Mouse (Mus musculus) myocyte (in vitro differentiated cells): ENCODE data around the gene Mfap5. TPM values are rescaled to one million over a fixed set of nuclear protein-coding genes. Genes with fewer than 3 reads are reported as not detected.
"Not testable (repeated sequence)": the region's sequence is repeated elsewhere in the genome, so short reads cannot be mapped to it uniquely, and the experiment has no call there.

Experiments used
- H3K27me3 ChIP-seq: one replicate; pipeline ENCODE4 v1.6.1; 2011; ENCODE audit not compliant: control insufficient read depth, insufficient read depth, insufficient read length
- H3K36me3 ChIP-seq: one replicate; pipeline ENCODE4 v1.6.1; 2011; ENCODE audit not compliant: control insufficient read depth, insufficient read depth
- H3K4me2 ChIP-seq: one replicate; pipeline ENCODE4 v1.6.1; 2011; ENCODE audit warnings: low read depth, control low read depth
- H3K4me3 ChIP-seq: one replicate; pipeline ENCODE4 v1.5.1; 2011; ENCODE audit warnings: mild to moderate bottlenecking, control low read depth, moderate library complexity
- H3K79me2 ChIP-seq: one replicate; pipeline ENCODE4 v1.6.1; 2011; ENCODE audit not compliant: control insufficient read depth, insufficient read depth
- H3ac ChIP-seq: one replicate; pipeline ENCODE4 v1.6.1; 2011; ENCODE audit not compliant: control insufficient read depth, insufficient read length
- CEBPB ChIP-seq: IDR thresholded peaks from 2 replicates; pipeline ENCODE4 v1.6.1; 2011; ENCODE audit warnings: mild to moderate bottlenecking, moderate library complexity; ENCODE audit not compliant: poor library complexity, insufficient read depth, severe bottlenecking
- E2F4 ChIP-seq: IDR thresholded peaks from one replicate; pipeline ENCODE4 v1.6.1; 2011; ENCODE audit warnings: mild to moderate bottlenecking, control low read depth, moderate library complexity; ENCODE audit not compliant: insufficient read depth
- MAX ChIP-seq: IDR thresholded peaks from one replicate; pipeline ENCODE4 v1.6.1; 2011; ENCODE audit warnings: low read depth, mild to moderate bottlenecking, control low read depth
- MYOD1 ChIP-seq, 3 experiments: IDR thresholded peaks; one replicate each; pipeline ENCODE4 v1.6.1; 2011; ENCODE audit warnings: control low read depth in 2 of 3, low read depth in 2 of 3, mild to moderate bottlenecking in 2 of 3, moderate library complexity in 1 of 3; ENCODE audit not compliant: insufficient read length in 2 of 3, control insufficient read depth in 1 of 3
- MYOG ChIP-seq, 3 experiments: IDR thresholded peaks; one replicate each; pipeline ENCODE4 v1.6.1; 2011; ENCODE audit warnings: control low read depth in 2 of 3, low read depth in 2 of 3, mild to moderate bottlenecking in 2 of 3; ENCODE audit not compliant: insufficient read length in 2 of 3, control insufficient read depth in 1 of 3, insufficient read depth in 1 of 3
- POLR2A ChIP-seq: IDR thresholded peaks from one replicate; pipeline ENCODE4 v1.6.1; 2011; ENCODE audit warnings: low read depth, mild to moderate bottlenecking, control low read depth, moderate library complexity; ENCODE audit not compliant: insufficient read length
- POLR2AphosphoS2 ChIP-seq: IDR thresholded peaks from one replicate; pipeline ENCODE4 v1.6.1; 2011; ENCODE audit warnings: low read depth, control low read depth; ENCODE audit not compliant: insufficient read length
- REST ChIP-seq: IDR thresholded peaks from one replicate; pipeline ENCODE4 v1.6.1; 2011; ENCODE audit warnings: mild to moderate bottlenecking, control low read depth, moderate library complexity; ENCODE audit not compliant: insufficient read depth, insufficient read length
- SRF ChIP-seq: IDR thresholded peaks from one replicate; pipeline ENCODE4 v1.6.1; 2011; ENCODE audit warnings: low read depth; ENCODE audit not compliant: control insufficient read depth, insufficient read length
- TCF12 ChIP-seq: IDR thresholded peaks from one replicate; pipeline ENCODE4 v1.6.1; 2011; ENCODE audit warnings: mild to moderate bottlenecking, control low read depth; ENCODE audit not compliant: poor library complexity, insufficient read depth, severe bottlenecking
- TCF3 ChIP-seq: IDR thresholded peaks from one replicate; pipeline ENCODE4 v1.6.1; 2011; ENCODE audit warnings: low read depth, control low read depth; ENCODE audit not compliant: insufficient read length
- USF1 ChIP-seq: IDR thresholded peaks from one replicate; pipeline ENCODE4 v1.6.1; 2011; ENCODE audit warnings: low read depth, mild to moderate bottlenecking, control low read depth, moderate library complexity
- polyA plus RNA-seq: library from polyadenylated mRNA; unstranded; fragments of >200 nt; fragmentation: generic; extraction: Trizol; gene quantifications from one replicate; pipeline ENCODE4 v1.2.1, GENCODE M21; 2012; ENCODE audit warnings: missing spikeins

Gene Mfap5
- 0.98 TPM for polyA plus RNA-seq

DNA sequence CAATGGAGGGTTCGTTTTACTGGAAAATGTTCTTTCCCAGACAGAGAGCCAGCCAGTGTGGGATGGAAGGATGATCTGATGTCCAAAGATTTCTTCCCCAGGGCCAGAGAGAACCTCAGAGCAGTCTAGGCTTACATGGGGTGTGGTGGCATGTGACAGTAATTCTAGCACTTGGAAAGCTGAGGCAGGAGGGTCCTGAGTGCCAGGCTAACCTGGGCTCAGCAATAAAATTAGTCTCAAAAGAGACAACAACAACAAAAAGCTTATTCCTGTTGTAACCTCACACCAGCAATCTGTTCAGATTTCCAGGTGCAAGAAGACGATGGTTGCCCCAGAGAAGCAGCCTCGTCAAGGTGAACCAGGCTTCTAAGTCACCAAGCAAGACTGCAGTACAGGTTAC is at the start of gene Mfap5:
Gene Mfap5, plus strand, starts transcription at position 301 of the 400 bp plus-strand sequence.
- H3ac ChIP-seq: no peak within 1 kb of the TSS
- H3K36me3 ChIP-seq: no peaks in the 10 kb centered on the region
- no peaks in the 10 kb centered on the region for H3K79me2 ChIP-seq
- no peaks in the 10 kb centered on the region for H3K27me3 ChIP-seq
- no peak for TF ChIP-seq CEBPB
- no peak for TF ChIP-seq USF1
- no peak for TF ChIP-seq TCF12
- no peak for TF ChIP-seq POLR2A
- no peak for TF ChIP-seq E2F4
- TF ChIP-seq SRF: no peak
- no peak for TF ChIP-seq TCF3
- TF ChIP-seq MAX: no peak
- TF ChIP-seq MYOD1 (IDR thresholded peaks at IDR 0.05; ENCODE audit: control insufficient read depth in 1 of 3, insufficient read length in 2 of 3, low read depth in 2 of 3): no peak
- no peak for TF ChIP-seq MYOG (IDR thresholded peaks at IDR 0.05; ENCODE audit: control insufficient read depth in 1 of 3, insufficient read depth in 1 of 3, insufficient read length in 2 of 3, low read depth in 2 of 3)
- no peak within 1 kb of the TSS for H3K4me3 ChIP-seq
- no peak within 1 kb of the TSS for H3K4me2 ChIP-seq

GRCm38 (mm10) chr6:122458946-122459693 is 46.5 kb upstream of the Mfap5 start:
- Histone ChIP-seq H3K79me2 (no peaks in the 10 kb centered on the region), H3ac (no peak overlapping the region), H3K27me3 (no peaks in the 10 kb centered on the region), H3K4me3 (no peak overlapping the region), H3K4me2 (no peak overlapping the region), H3K36me3 (no peaks in the 10 kb centered on the region)
- TF ChIP-seq CEBPB (no peak), TCF3 (no peak), MYOG (IDR thresholded peaks at IDR 0.05; ENCODE audit: control insufficient read depth in 1 of 3, insufficient read depth in 1 of 3, insufficient read length in 2 of 3, low read depth in 2 of 3) (no peak), E2F4 (no peak), POLR2AphosphoS2 (no peak), POLR2A (no peak)

DNA sequence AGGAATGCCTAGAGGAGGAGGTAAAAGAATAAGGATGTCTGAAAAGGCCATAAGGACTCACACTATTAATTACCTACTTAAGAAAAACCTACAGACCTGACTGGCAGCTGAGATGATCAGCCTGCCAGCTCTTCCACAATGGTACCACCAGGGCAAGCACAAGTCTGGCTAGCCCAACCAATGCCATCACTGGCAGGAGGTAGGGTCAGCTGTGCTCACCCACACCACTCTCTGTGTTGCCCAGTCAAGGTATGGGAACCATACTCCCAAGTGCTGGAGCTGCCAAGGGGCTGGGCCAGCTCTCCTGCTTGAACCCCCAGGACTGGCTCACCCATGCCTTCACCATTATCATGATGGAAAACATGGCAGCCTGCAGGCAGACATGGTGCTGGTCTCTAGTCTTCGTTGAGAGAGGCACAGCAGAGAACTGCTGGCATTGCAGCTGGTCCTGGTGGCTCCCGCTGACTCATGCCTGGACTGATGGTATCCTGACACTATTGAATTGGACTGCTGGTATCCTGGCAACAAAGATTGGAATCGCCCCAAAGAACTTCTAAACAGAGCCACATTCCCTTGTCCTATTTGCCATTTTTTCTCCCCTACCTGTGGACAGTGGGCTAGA is 39.4 kb upstream of the Mfap5 start:
- no peaks in the 10 kb centered on the region for H3K27me3 ChIP-seq
- no peak overlapping the region for H3K4me2 ChIP-seq
- no peaks in the 10 kb centered on the region for H3K36me3 ChIP-seq
- no peaks in the 10 kb centered on the region for H3K79me2 ChIP-seq
- no peak overlapping the region for H3K4me3 ChIP-seq
- TF ChIP-seq POLR2AphosphoS2: no peak
- no peak for TF ChIP-seq SRF
- no peak for TF ChIP-seq REST
- TF ChIP-seq USF1: no peak
- TF ChIP-seq TCF12: no peak
- TF ChIP-seq MYOG (IDR thresholded peaks at IDR 0.05; ENCODE audit: control insufficient read depth in 1 of 3, insufficient read depth in 1 of 3, insufficient read length in 2 of 3, low read depth in 2 of 3): no peak
- H3ac ChIP-seq: no peak overlapping the region

DNA sequence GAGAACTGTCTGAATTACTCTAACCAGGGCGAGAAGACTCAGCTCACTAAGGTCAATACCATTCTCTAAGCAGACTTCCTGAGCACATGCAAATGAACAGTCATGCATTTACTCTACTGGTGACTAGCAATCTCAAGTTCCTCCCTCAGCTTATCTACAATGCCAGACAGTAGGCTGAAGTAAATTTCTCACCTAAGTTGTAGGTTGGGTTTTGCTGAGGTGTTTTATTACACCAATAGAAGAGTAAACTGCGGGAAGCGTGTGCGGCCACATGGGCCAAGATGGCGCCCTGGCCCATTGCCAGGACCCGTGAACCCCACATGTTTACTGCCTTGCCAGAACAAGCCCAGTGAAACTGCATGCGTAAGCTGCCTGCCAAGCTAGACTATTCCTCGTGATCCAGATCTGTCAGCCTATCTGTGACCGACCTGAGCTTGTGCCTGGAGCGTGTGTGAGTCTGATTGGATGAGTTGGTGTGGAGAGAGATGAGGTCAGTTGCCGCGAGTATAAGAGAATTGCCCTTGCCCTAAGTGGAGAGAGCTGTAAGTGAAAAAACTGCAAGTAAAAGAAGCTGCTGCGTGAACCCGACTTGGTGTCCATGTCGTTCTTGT is 36.5 kb upstream of the Mfap5 start:
- TF ChIP-seq CEBPB: no peak
- H3ac ChIP-seq: no peak overlapping the region
- H3K4me3 ChIP-seq: no peak overlapping the region
- H3K4me2 ChIP-seq: no peak overlapping the region
- no peaks in the 10 kb centered on the region for H3K36me3 ChIP-seq
- H3K79me2 ChIP-seq: no peaks in the 10 kb centered on the region
- no peaks in the 10 kb centered on the region for H3K27me3 ChIP-seq

DNA sequence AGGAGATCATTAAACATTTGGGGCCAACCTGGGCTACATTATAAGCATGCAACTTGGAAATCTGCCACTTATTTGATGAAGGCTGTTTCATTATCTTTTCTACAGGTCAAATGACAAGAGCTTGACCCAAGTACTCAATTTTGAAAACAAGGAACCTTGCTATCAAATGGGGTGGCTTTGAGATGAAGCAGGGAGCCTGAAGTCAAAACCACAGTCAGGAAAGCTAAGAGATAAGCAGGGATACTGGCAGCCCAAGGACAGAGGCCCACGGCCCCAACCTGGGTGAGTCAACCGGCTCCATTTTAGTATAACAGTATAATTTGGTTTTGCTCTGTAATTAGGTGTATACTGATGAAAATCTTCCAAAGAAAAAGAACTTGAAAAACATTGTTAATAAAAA is 35.4 kb upstream of the Mfap5 start:
- Histone ChIP-seq H3K4me3 (no peak overlapping the region), H3K79me2 (no peaks in the 10 kb centered on the region), H3ac (no peak overlapping the region), H3K27me3 (no peaks in the 10 kb centered on the region), H3K36me3 (no peaks in the 10 kb centered on the region), H3K4me2 (no peak overlapping the region)
- TF ChIP-seq E2F4 (no peak), MYOG (IDR thresholded peaks at IDR 0.05; ENCODE audit: control insufficient read depth in 1 of 3, insufficient read depth in 1 of 3, insufficient read length in 2 of 3, low read depth in 2 of 3) (no peak), TCF3 (no peak), MAX (no peak), MYOD1 (IDR thresholded peaks at IDR 0.05; ENCODE audit: control insufficient read depth in 1 of 3, insufficient read length in 2 of 3, low read depth in 2 of 3) (no peak), POLR2A (no peak), TCF12 (no peak), POLR2AphosphoS2 (no peak), REST (no peak), SRF (no peak), USF1 (no peak), CEBPB (no peak)

GRCm38 (mm10) chr6:122471461-122471860 is 34.2 kb upstream of the Mfap5 start:
- not testable (repeated sequence) for H3K4me3 ChIP-seq, H3K79me2 ChIP-seq, H3K36me3 ChIP-seq, H3ac ChIP-seq, H3K4me2 ChIP-seq, H3K27me3 ChIP-seq
